ENCODE assay signal across 17 mouse cellular contexts in genomic region chr11:53902741-53903140, GRCm38 (mm10). TPM values are rescaled to one million over a fixed set of nuclear protein-coding genes. Genes with fewer than 3 reads are reported as not detected.
"Had no signal": no experiment of that assay in that cellular context is flagged by ENCODE, and none has a peak within 500 bp of the region (broad histone marks: within the 10 kb centered on the region; RNA-seq: fewer than 3 reads in every experiment).

No protein-coding gene starts in this region.

- H3K4me3 ChIP-seq: layer of hippocampus, adult 2 months; limb, embryonic 10.5 days; limb, embryonic 13.5 days; liver, embryonic 12.5 days; liver, embryonic 15.5 days; midbrain, embryonic 13.5 days had no signal

- ATAC-seq: liver, embryonic 12.5 days; midbrain, embryonic 13.5 days; midbrain, embryonic 16.5 days had no signal

- DNase-seq: kidney, adult 9 months; kidney, postnatal 25 days; layer of hippocampus, adult 9-11 months; lung, adult 2 months; lung, postnatal 14 days; thymus, adult 18-20 months; thymus, postnatal 36 days had no signal

- H3K4me1 ChIP-seq: limb, embryonic 13.5 days; liver, embryonic 12.5 days; midbrain, embryonic 13.5 days had no signal

- H3K27me3 ChIP-seq: limb, embryonic 13.5 days; liver, embryonic 12.5 days; liver, embryonic 15.5 days; midbrain, embryonic 13.5 days had no signal

- H3K9ac ChIP-seq: limb, embryonic 13.5 days; liver, embryonic 12.5 days; liver, embryonic 15.5 days; midbrain, embryonic 13.5 days had no signal

- H3K4me2 ChIP-seq: limb, embryonic 13.5 days; liver, embryonic 12.5 days; liver, embryonic 15.5 days; midbrain, embryonic 13.5 days had no signal

- H3K36me3 ChIP-seq: limb, embryonic 10.5 days; limb, embryonic 13.5 days; liver, embryonic 12.5 days; liver, embryonic 15.5 days; midbrain, embryonic 13.5 days had no signal

- H3K27ac ChIP-seq: layer of hippocampus, adult 2 months; limb, embryonic 13.5 days; liver, embryonic 12.5 days; liver, embryonic 15.5 days; macrophage; midbrain, embryonic 13.5 days; stomach, postnatal 0 days had no signal

- H3K9me3 ChIP-seq: limb, embryonic 10.5 days; limb, embryonic 13.5 days; liver, embryonic 12.5 days; liver, embryonic 15.5 days; midbrain, embryonic 13.5 days had no signal

RNA-seq across cellular contexts. Expression of gene Gm12216, which starts 43.7 kb away (rescaled TPM):
- polyA plus RNA-seq: liver, embryonic 15.5 days; neural tube, embryonic 11.5 days had no signal
